In genomic region chr16:13845031-13845430, GRCm38 (mm10) we compare ENCODE assay signal across 16 mouse cellular contexts.
"Had no signal": no experiment of that assay in that cellular context is flagged by ENCODE, and none has a peak within 500 bp of the region (broad histone marks: within the 10 kb centered on the region; RNA-seq: fewer than 3 reads in every experiment).

No protein-coding gene starts in this region.

- H3K4me3 ChIP-seq: midbrain, embryonic 10.5 days; midbrain, embryonic 12.5 days; myocyte; neural tube, embryonic 13.5 days; neural tube, embryonic 15.5 days; stomach, embryonic 15.5 days had no signal

- ATAC-seq: midbrain, embryonic 16.5 days had no signal

- H3K9ac ChIP-seq: lung, embryonic 14.5 days; midbrain, embryonic 12.5 days; neural tube, embryonic 13.5 days; neural tube, embryonic 15.5 days; stomach, embryonic 15.5 days had no signal

- H3K4me1 ChIP-seq: midbrain, embryonic 10.5 days; midbrain, embryonic 12.5 days; neural tube, embryonic 13.5 days; neural tube, embryonic 15.5 days; stomach, embryonic 15.5 days had no signal

- H3K27me3 ChIP-seq: midbrain, embryonic 12.5 days; neural tube, embryonic 13.5 days; neural tube, embryonic 15.5 days; stomach, embryonic 15.5 days had no signal

- H3K27ac ChIP-seq: midbrain, embryonic 10.5 days; midbrain, embryonic 12.5 days; neural tube, embryonic 13.5 days; neural tube, embryonic 15.5 days; stomach, embryonic 15.5 days; stomach, postnatal 0 days had no signal

- DNase-seq: lung, adult 18-20 months; lung, embryonic 14.5 days; lung, postnatal 10 days; lung, postnatal 4 days; midbrain, embryonic 14.5 days; right cerebral cortex, postnatal 14 days; thymus, postnatal 25 days; thymus, postnatal 4 days had no signal
